Mouse (Mus musculus): ENCODE results near the gene Irf7. TPM values are rescaled to one million over a fixed set of nuclear protein-coding genes. Genes with fewer than 3 reads are reported as not detected.

Irf7 gene
- polyA plus RNA-seq, 1 experiment from 2014 or later, result 1.7 TPM

- 89% methylated on average over 5 of the region's 5 CpGs for WGBS
- Histone ChIP-seq H3K4me3 (no peak overlapping the region), H3K27me3 (replicated peaks) (0 out of 2 replicates have a peak, but pooled peaks cover 2% of the 10 kb centered on the region), H3K9ac (no peak overlapping the region), H3K4me1 (replicated peaks) (peaks cover 47% of the 10 kb centered on the region), H3K9me3 (replicated peaks) (no peaks in the 10 kb centered on the region), H3K27ac (ENCODE audit: poor library complexity, severe bottlenecking) (no peak overlapping the region), H3K36me3 (0 out of 2 replicates have a peak, but pooled peaks cover 3% of the 10 kb centered on the region), H3K4me2 (no peak overlapping the region)
- no peak for ATAC-seq (ENCODE audit: insufficient number of reproducible peaks, low FRiP score)
Measured at GRCm38 (mm10) chr7:141218557-141219133, 47.6 kb downstream of the Irf7 start.

DNA sequence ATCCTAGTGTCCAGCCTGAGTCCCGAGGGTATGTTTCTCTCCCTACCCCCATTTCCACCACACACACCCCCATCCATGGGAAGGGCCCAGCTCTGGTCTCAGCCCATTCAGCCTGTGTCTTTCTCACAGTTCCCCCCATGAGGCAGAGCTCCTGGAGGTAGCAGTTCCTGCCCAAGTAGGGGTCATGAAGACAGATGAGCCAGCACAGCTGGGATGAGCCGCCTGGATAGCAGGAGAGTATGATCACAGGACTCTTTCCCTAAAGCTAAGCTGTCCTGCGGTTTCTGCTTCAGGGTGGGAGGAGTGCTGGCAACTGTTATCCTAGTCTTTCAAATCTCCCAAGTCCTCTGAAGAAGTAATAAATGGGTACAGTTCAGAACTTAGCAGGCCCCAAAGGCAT lies 48.1 kb downstream of the Irf7 start:
- peaks cover 46% of the 10 kb centered on the region for H3K4me1 ChIP-seq (replicated peaks)
- ATAC-seq (ENCODE audit: insufficient number of reproducible peaks, low FRiP score), result no peak
- H3K36me3 ChIP-seq, result 0 out of 2 replicates have a peak, but pooled peaks cover 3% of the 10 kb centered on the region
- peak overlapping the region; percentile 9; the same call in 1 of the 2 replicates for H3K9ac ChIP-seq
- no peak overlapping the region for H3K4me2 ChIP-seq
- WGBS, result 77% methylated on average over 3 of the region's 3 CpGs
- no peaks in the 10 kb centered on the region for H3K9me3 ChIP-seq (replicated peaks)
- H3K4me3 ChIP-seq, result no peak overlapping the region
- H3K27me3 ChIP-seq (replicated peaks), result 0 out of 2 replicates have a peak, but pooled peaks cover 3% of the 10 kb centered on the region
- H3K27ac ChIP-seq (ENCODE audit: poor library complexity, severe bottlenecking), result no peak overlapping the region

- H3K9ac ChIP-seq, result 0 out of 2 replicates have a peak overlapping the region, but pooled peaks have one; percentile 9
Measured at GRCm38 (mm10) chr7:141217343-141218013, 48.8 kb downstream of the Irf7 start.

DNA sequence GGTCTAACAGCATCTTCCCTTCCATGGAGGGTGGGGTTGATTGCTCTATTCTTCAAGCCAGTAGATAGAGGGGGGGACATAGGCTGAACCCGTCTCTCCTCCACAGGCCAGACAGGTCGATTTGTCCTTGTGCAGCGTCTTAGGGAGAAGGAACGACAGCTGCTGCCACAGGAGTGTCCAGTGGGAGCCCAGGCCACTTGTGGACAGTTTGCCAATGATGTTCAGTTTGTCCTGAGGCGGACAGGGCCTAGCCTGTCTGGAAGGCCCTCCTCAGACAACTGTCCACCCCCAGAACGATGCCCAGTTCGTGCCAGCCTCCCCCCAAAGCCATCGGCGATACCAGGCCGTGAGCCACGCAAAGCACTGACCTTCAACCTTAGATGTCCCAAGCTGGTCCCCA lies 49.4 kb downstream of the Irf7 start:
- peak overlapping the region; percentile 83 for H3K4me2 ChIP-seq
- ATAC-seq (ENCODE audit: insufficient number of reproducible peaks, low FRiP score), result no peak
- H3K9ac ChIP-seq, result peak overlapping the region; percentile 65; the same call in 1 of the 2 replicates
- H3K4me1 ChIP-seq (replicated peaks), result peaks cover 35% of the 10 kb centered on the region
- peak overlapping the region; percentile 66; the same call in 1 of the 2 replicates for H3K27ac ChIP-seq (ENCODE audit: poor library complexity, severe bottlenecking)
- no peaks in the 10 kb centered on the region for H3K9me3 ChIP-seq (replicated peaks)
- WGBS, result 83% methylated on average over 11 of the region's 11 CpGs
- 0 out of 2 replicates have a peak, but pooled peaks cover 8% of the 10 kb centered on the region for H3K27me3 ChIP-seq (replicated peaks)
- peak overlapping the region; percentile 74 for H3K4me3 ChIP-seq
- 0 out of 2 replicates have a peak, but pooled peaks cover 3% of the 10 kb centered on the region for H3K36me3 ChIP-seq

More at GRCm38 (mm10) chr7:141217343-141218013, 48.8 kb downstream of the Irf7 start:
- H3K9me3 ChIP-seq (replicated peaks), result no peaks in the 10 kb centered on the region
- 88% methylated on average over 17 of the region's 17 CpGs for WGBS
- H3K36me3 ChIP-seq, result 0 out of 2 replicates have a peak, but pooled peaks cover 3% of the 10 kb centered on the region
- no peak overlapping the region for H3K27ac ChIP-seq (ENCODE audit: poor library complexity, severe bottlenecking)
- H3K27me3 ChIP-seq (replicated peaks), result 0 out of 2 replicates have a peak, but pooled peaks cover 3% of the 10 kb centered on the region
- H3K4me3 ChIP-seq, result no peak overlapping the region
- H3K4me1 ChIP-seq (replicated peaks), result peaks cover 40% of the 10 kb centered on the region
- ATAC-seq (ENCODE audit: insufficient number of reproducible peaks, low FRiP score), result no peak
- H3K4me2 ChIP-seq, result no peak overlapping the region

- WGBS, result under 1% methylated on average over 42 of the region's 42 CpGs
- H3K27ac ChIP-seq (ENCODE audit: poor library complexity, severe bottlenecking), result peak overlapping the region; percentile 66; the same call in 1 of the 2 replicates
- peak overlapping the region; percentile 83 for H3K4me2 ChIP-seq
- peak overlapping the region; percentile 65 for H3K9ac ChIP-seq
- no peaks in the 10 kb centered on the region for H3K9me3 ChIP-seq (replicated peaks)
- H3K4me3 ChIP-seq, result peak overlapping the region; percentile 74
- peaks cover 33% of the 10 kb centered on the region for H3K4me1 ChIP-seq (replicated peaks)
- H3K27me3 ChIP-seq (replicated peaks), result peaks cover 10% of the 10 kb centered on the region; the same call in 1 of the 2 replicates
- peak; percentile 70 for ATAC-seq (ENCODE audit: insufficient number of reproducible peaks, low FRiP score)
- 0 out of 2 replicates have a peak, but pooled peaks cover 3% of the 10 kb centered on the region for H3K36me3 ChIP-seq
Measured at GRCm38 (mm10) chr7:141215880-141216733, 50.2 kb downstream of the Irf7 start.

GRCm38 (mm10) chr7:141215101-141215879 lies 51.0 kb downstream of the Irf7 start, which contains the start of gene Rassf7:
Gene Rassf7, plus strand, starts transcription at chr7:141215860.
- under 1% methylated on average over 41 of the region's 41 CpGs for WGBS
- H3K36me3 ChIP-seq, result 0 out of 2 replicates have a peak, but pooled peaks cover 3% of the 10 kb centered on the region
- H3K9ac ChIP-seq, result peak within 1 kb of the TSS; percentile 76
- H3K9me3 ChIP-seq (replicated peaks), result no peaks in the 10 kb centered on the region
- peak within 1 kb of the TSS; percentile 83 for H3K4me2 ChIP-seq
- ATAC-seq (ENCODE audit: insufficient number of reproducible peaks, low FRiP score), result peak; percentile 97
- peaks cover 24% of the 10 kb centered on the region for H3K4me1 ChIP-seq (replicated peaks)
- peak within 1 kb of the TSS; percentile 74 for H3K4me3 ChIP-seq
- peaks cover 10% of the 10 kb centered on the region; the same call in 1 of the 2 replicates for H3K27me3 ChIP-seq (replicated peaks)
- H3K27ac ChIP-seq (ENCODE audit: poor library complexity, severe bottlenecking), result peak within 1 kb of the TSS; percentile 66

DNA sequence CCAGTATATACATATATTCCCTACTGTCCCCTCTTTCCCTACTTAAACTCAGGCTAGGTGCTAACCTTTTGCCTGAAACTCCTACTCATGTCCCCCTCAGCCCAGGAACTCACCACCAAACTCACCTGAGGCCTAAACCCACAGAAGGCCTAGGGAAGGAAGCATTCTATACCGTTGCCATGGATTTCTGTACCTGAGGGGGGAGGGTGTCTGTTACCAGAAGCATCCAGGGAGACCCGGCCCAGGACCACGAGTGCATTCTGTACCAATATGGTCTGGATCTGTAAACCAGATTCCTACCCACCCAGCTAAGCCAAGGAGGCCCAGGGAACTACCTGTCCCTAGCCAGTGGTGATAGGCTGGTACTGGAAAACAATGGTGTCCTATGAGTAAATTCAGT lies 52.0 kb downstream of the Irf7 start:
- Histone ChIP-seq H3K4me3 (no peak overlapping the region), H3K36me3 (0 out of 2 replicates have a peak, but pooled peaks cover 3% of the 10 kb centered on the region), H3K4me1 (replicated peaks) (peaks cover 18% of the 10 kb centered on the region), H3K9ac (no peak overlapping the region), H3K4me2 (no peak overlapping the region; the same call in 1 of the 2 replicates), H3K9me3 (replicated peaks) (no peaks in the 10 kb centered on the region), H3K27me3 (replicated peaks) (peaks cover 10% of the 10 kb centered on the region; the same call in 1 of the 2 replicates), H3K27ac (ENCODE audit: poor library complexity, severe bottlenecking) (no peak overlapping the region)
- no peak for ATAC-seq (ENCODE audit: insufficient number of reproducible peaks, low FRiP score)
- 65% methylated on average over 3 of the region's 3 CpGs for WGBS

- Histone ChIP-seq H3K4me2 (peak within 1 kb of the TSS; percentile 83), H3K4me3 (peak within 1 kb of the TSS; percentile 74), H3K27ac (ENCODE audit: poor library complexity, severe bottlenecking) (peak within 1 kb of the TSS; percentile 65; the same call in 1 of the 2 replicates), H3K27me3 (replicated peaks) (peaks cover 10% of the 10 kb centered on the region; the same call in 1 of the 2 replicates), H3K9me3 (replicated peaks) (no peaks in the 10 kb centered on the region), H3K4me1 (replicated peaks) (peaks cover 18% of the 10 kb centered on the region), H3K9ac (peak within 1 kb of the TSS; percentile 76; the same call in 1 of the 2 replicates), H3K36me3 (0 out of 2 replicates have a peak, but pooled peaks cover under 1% of the 10 kb centered on the region)
- no peak for ATAC-seq (ENCODE audit: insufficient number of reproducible peaks, low FRiP score)
- 92% methylated on average over 11 of the region's 11 CpGs for WGBS
Measured at GRCm38 (mm10) chr7:141213605-141214235, 52.6 kb downstream of the Irf7 start, which contains the start of gene Lmntd2. Gene Lmntd2, minus strand, starts transcription at chr7:141214080.

- no peak overlapping the region for H3K4me3 ChIP-seq
- WGBS, result 85% methylated on average over 3 of the region's 3 CpGs
Measured at GRCm38 (mm10) chr7:141213133-141213532, 53.1 kb downstream of the Irf7 start.

More at GRCm38 (mm10) chr7:141213133-141213532, 53.1 kb downstream of the Irf7 start:
- Histone ChIP-seq H3K9me3 (replicated peaks) (no peaks in the 10 kb centered on the region), H3K27me3 (replicated peaks) (peaks cover 10% of the 10 kb centered on the region; the same call in 1 of the 2 replicates), H3K36me3 (no peaks in the 10 kb centered on the region), H3K27ac (ENCODE audit: poor library complexity, severe bottlenecking) (no peak overlapping the region), H3K9ac (no peak overlapping the region), H3K4me2 (no peak overlapping the region), H3K4me1 (replicated peaks) (peaks cover 18% of the 10 kb centered on the region)
- ATAC-seq (ENCODE audit: insufficient number of reproducible peaks, low FRiP score), result no peak

Data from heart, embryonic 12.5 days (tissue).